Mouse (Mus musculus) thymus, postnatal 0 days (tissue): ENCODE results near the gene Col8a1. TPM values are rescaled to one million over a fixed set of nuclear protein-coding genes. Genes with fewer than 3 reads are reported as not detected.

Experiments
- DNase-seq: peaks from one replicate; pipeline ENCODE4 v3.0.0-alpha.2; 2015; ENCODE audit warnings: low spot score
- polyA plus RNA-seq: library from polyadenylated mRNA; unstranded; fragments of >200 nt; fragmentation: Nextera tagmentation; extraction: Ambion mirVana; gene quantifications from 2 replicates; pipeline ENCODE4 v1.2.1, GENCODE M21; 2015

Gene Col8a1
- polyA plus RNA-seq = 0.06 and 0.23 TPM in 2 replicates

- no peak for DNase-seq
Observed at GRCm38 (mm10) chr16:57754526-57755125, at the start of gene Col8a1. TSS of gene Col8a1 (minus strand) at chr16:57754737.

- DNase-seq = no peak
Observed at GRCm38 (mm10) chr16:57801886-57802285, 47.3 kb upstream of the Col8a1 start.

GRCm38 (mm10) chr16:57796321-57796720 is 41.8 kb upstream of the Col8a1 start:
- no peak for DNase-seq

- DNase-seq = no peak
Observed at GRCm38 (mm10) chr16:57779011-57779410, 24.5 kb upstream of the Col8a1 start.

GRCm38 (mm10) chr16:57765615-57766014 is 11.1 kb upstream of the Col8a1 start:
- no peak for DNase-seq

- DNase-seq = no peak
Observed at GRCm38 (mm10) chr16:57759862-57760261, 5.3 kb upstream of the Col8a1 start.

- no peak for DNase-seq
Observed at GRCm38 (mm10) chr16:57755708-57756107, 1.2 kb upstream of the Col8a1 start.

- DNase-seq = no peak
Observed at GRCm38 (mm10) chr16:57755241-57755640, 704 bp upstream of the Col8a1 start.

- no peak for DNase-seq
Observed at GRCm38 (mm10) chr16:57753539-57754280, 827 bp downstream of the Col8a1 start.

- DNase-seq = no peak
Observed at GRCm38 (mm10) chr16:57750549-57750948, 4.0 kb downstream of the Col8a1 start.

GRCm38 (mm10) chr16:57748093-57748492 is 6.4 kb downstream of the Col8a1 start:
- DNase-seq = no peak

- no peak for DNase-seq
Observed at GRCm38 (mm10) chr16:57747357-57748056, 7.0 kb downstream of the Col8a1 start.

- no peak for DNase-seq
Observed at GRCm38 (mm10) chr16:57740169-57740568, 14.4 kb downstream of the Col8a1 start.

GRCm38 (mm10) chr16:57734942-57735341 is 19.6 kb downstream of the Col8a1 start:
- DNase-seq = no peak

GRCm38 (mm10) chr16:57733545-57733944 is 21.0 kb downstream of the Col8a1 start:
- no peak for DNase-seq

GRCm38 (mm10) chr16:57733139-57733538 is 21.4 kb downstream of the Col8a1 start:
- DNase-seq = no peak

GRCm38 (mm10) chr16:57724978-57725377 is 29.6 kb downstream of the Col8a1 start:
- no peak for DNase-seq

- DNase-seq = no peak
Observed at GRCm38 (mm10) chr16:57718982-57719381, 35.6 kb downstream of the Col8a1 start.

- no peak for DNase-seq
Observed at GRCm38 (mm10) chr16:57698733-57699132, 55.8 kb downstream of the Col8a1 start.

GRCm38 (mm10) chr16:57694694-57695093 is 59.8 kb downstream of the Col8a1 start:
- no peak for DNase-seq

- no peak for DNase-seq
Observed at GRCm38 (mm10) chr16:57693906-57694522, 60.5 kb downstream of the Col8a1 start.
